In the genomic region with DNA sequence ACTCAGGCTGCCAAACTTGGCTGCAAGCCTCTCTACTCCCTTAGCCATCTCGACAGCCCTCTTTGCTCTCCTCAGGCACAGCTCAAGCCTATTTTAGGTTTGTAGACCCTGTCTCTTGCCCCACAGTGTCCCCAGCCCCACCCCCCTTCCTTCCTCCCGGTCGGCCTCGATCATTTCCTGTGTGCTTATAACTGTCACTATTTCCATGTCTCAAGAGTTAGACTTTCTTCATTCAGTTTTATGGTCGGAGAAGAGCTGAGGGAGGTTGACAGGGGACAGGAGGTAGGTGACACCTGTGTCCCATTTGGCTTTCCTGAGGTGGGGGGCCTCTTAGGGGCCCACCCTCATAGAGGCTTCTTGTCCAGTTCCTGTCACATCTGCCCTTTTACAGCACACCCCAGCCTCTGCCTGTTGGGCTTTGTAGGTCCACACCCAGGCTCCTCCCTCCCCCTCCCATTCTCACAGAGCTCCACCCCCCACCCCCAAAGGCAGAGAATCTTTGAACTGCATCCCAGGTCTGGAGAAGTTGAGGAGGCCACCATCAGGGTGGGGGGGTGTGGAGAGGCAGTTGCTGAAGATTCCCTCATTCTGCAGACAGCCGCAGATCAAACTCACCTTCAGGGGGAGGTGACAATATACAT, we compare ENCODE assay signal across 8 mouse cellular contexts. TPM values are rescaled to one million over a fixed set of nuclear protein-coding genes. Genes with fewer than 3 reads are reported as not detected.
DNase-seq lines count a peak whose midpoint lies in the region; ATAC-seq and TF ChIP-seq lines count a peak whose summit lies in the region.

No protein-coding gene starts in this region.

- H3K27me3 ChIP-seq in intestine, embryonic 15.5 days (replicated peaks) = no peaks in the 10 kb centered on the region
- H3K27me3 ChIP-seq in midbrain, embryonic 14.5 days (ENCODE audit: control insufficient read depth, insufficient read depth, low read length) = no peaks in the 10 kb centered on the region

- no peak overlapping the region for H3K9ac ChIP-seq in intestine, embryonic 15.5 days
- no peak overlapping the region for H3K9ac ChIP-seq in midbrain, embryonic 14.5 days (replicated peaks; ENCODE audit: low read length)

- no peaks in the 10 kb centered on the region for H3K9me3 ChIP-seq in intestine, embryonic 15.5 days
- H3K9me3 ChIP-seq in midbrain, embryonic 14.5 days (ENCODE audit: control insufficient read depth, low read length) = no peaks in the 10 kb centered on the region

- H3K4me3 ChIP-seq in bone marrow macrophage, adult 2 months (ENCODE audit: insufficient read depth, low read length) = peak overlapping the region; percentile 79
- peak overlapping the region; percentile 66; the same call in 1 of the 2 replicates for H3K4me3 ChIP-seq in intestine, embryonic 15.5 days (replicated peaks)
- H3K4me3 ChIP-seq in midbrain, embryonic 14.5 days (replicated peaks; ENCODE audit: low read depth, low read length) = no peak overlapping the region

- TF ChIP-seq POLR2A in bone marrow macrophage, adult 2 months (IDR thresholded peaks at IDR 0.05; ENCODE audit: borderline replicate concordance, low read depth, low read length) = no peak

- DNase-seq in heart, adult 18-20 months = peak; percentile 49 to 53
- DNase-seq in heart, adult 8-10 months (ENCODE audit: low spot score) = no peak
- DNase-seq in midbrain, embryonic 14.5 days = no peak
- DNase-seq in left cerebral cortex, postnatal 14 days (ENCODE audit: low spot score in 2 of 2) = no peak
- DNase-seq in right cerebral cortex, postnatal 4 days = no peak
- DNase-seq in gastrocnemius, adult 18-20 months (ENCODE audit: low spot score) = no peak

- H3K27ac ChIP-seq in bone marrow macrophage, adult 2 months (ENCODE audit: insufficient read depth, low read depth, low read length) = peak overlapping the region; percentile 90
- 0 out of 2 replicates have a peak overlapping the region, but pooled peaks have one; percentile 58 for H3K27ac ChIP-seq in intestine, embryonic 15.5 days
- no peak overlapping the region for H3K27ac ChIP-seq in midbrain, embryonic 14.5 days (replicated peaks; ENCODE audit: low read depth, low read length)

- TF ChIP-seq CTCF in bone marrow macrophage, adult 2 months (IDR thresholded peaks at IDR 0.05; ENCODE audit: low read depth, low read length) = no peak

- peaks cover 24% of the 10 kb centered on the region for H3K36me3 ChIP-seq in intestine, embryonic 15.5 days
- H3K36me3 ChIP-seq in midbrain, embryonic 14.5 days (ENCODE audit: control insufficient read depth, insufficient read depth, low read length) = peaks cover 25% of the 10 kb centered on the region

- peak overlapping the region; percentile 98 for H3K4me2 ChIP-seq in intestine, embryonic 15.5 days (replicated peaks)
- peak overlapping the region; percentile 95 for H3K4me2 ChIP-seq in midbrain, embryonic 14.5 days (ENCODE audit: low read length)

- intact Hi-C loops in left cerebral cortex, postnatal 14 days (cut with DNase I) = loop anchor here (5.0 kb wide), 1 partner anchor 92 kb away; no protein-coding TSS in a partner anchor

- 40% methylated on average over 6 of the region's 6 CpGs for WGBS in intestine, embryonic 15.5 days
- 92% methylated on average over 6 of the region's 6 CpGs for WGBS in midbrain, embryonic 14.5 days

- no peak for ATAC-seq in intestine, embryonic 15.5 days
- ATAC-seq in midbrain, embryonic 14.5 days (ENCODE audit: low FRiP score, low TSS enrichment) = no peak

- H3K4me1 ChIP-seq in bone marrow macrophage, adult 2 months (ENCODE audit: control insufficient read depth, insufficient read depth, low read length) = peaks cover 9% of the 10 kb centered on the region
- peaks cover 32% of the 10 kb centered on the region for H3K4me1 ChIP-seq in intestine, embryonic 15.5 days (replicated peaks)
- H3K4me1 ChIP-seq in midbrain, embryonic 14.5 days (ENCODE audit: control insufficient read depth, insufficient read depth, low read length) = peaks cover 16% of the 10 kb centered on the region

RNA-seq across cellular contexts. Expression of gene Tsc22d4, which starts 3.8 kb away (rescaled TPM):
- 100 to 1,000 TPM; 240 to 253 TPM for total RNA-seq in heart, adult 18-20 months (2021)
- total RNA-seq in heart, adult 8-10 months (2022) = 100 to 1,000 TPM; 237 to 281 (median 242) TPM
- 179 and 198 TPM in 2 replicates for polyA plus RNA-seq in bone marrow macrophage, adult 2 months (2012; ENCODE audit: insufficient read depth, insufficient read length, missing spikeins)
- 117 and 118 TPM in 2 replicates for polyA plus RNA-seq in intestine, embryonic 15.5 days (2015; fragmentation: Nextera tagmentation; extraction: Ambion mirVana)
- 42.1 and 47.0 TPM in 2 replicates for polyA plus RNA-seq in midbrain, embryonic 14.5 days (2014; fragmentation: Nextera tagmentation; extraction: Ambion mirVana)
- total RNA-seq in left cerebral cortex, postnatal 14 days (2021) = 100 to 1,000 TPM; 169 to 181 TPM
- total RNA-seq in gastrocnemius, adult 18-20 months (2021) = 10 to 100 TPM; 53.0 to 68.0 TPM

RNA-seq across cellular contexts. Expression of gene Nyap1, which starts 7.9 kb away (rescaled TPM):
- total RNA-seq in heart, adult 18-20 months (2021) = 1 to 10 TPM in 1 of 2 experiments, under 1 TPM in 1; 0.79 to 1.1 TPM
- under 1 TPM; 0.35 to 0.89 (median 0.81) TPM for total RNA-seq in heart, adult 8-10 months (2022)
- 1.5 and 1.9 TPM in 2 replicates for polyA plus RNA-seq in bone marrow macrophage, adult 2 months (2012; ENCODE audit: insufficient read depth, insufficient read length, missing spikeins)
- polyA plus RNA-seq in intestine, embryonic 15.5 days (2015; fragmentation: Nextera tagmentation; extraction: Ambion mirVana) = 2.3 and 2.8 TPM in 2 replicates
- 16.2 and 28.8 TPM in 2 replicates for polyA plus RNA-seq in midbrain, embryonic 14.5 days (2014; fragmentation: Nextera tagmentation; extraction: Ambion mirVana)
- 10 to 100 TPM; 78.5 to 83.4 TPM for total RNA-seq in left cerebral cortex, postnatal 14 days (2021)
- under 1 TPM; 0.21 to 0.28 TPM for total RNA-seq in gastrocnemius, adult 18-20 months (2021)

RNA-seq across cellular contexts. Expression of gene Ppp1r35, which starts 29.3 kb away (rescaled TPM):
- total RNA-seq in heart, adult 18-20 months (2021) = 10 to 100 TPM in 1 of 2 experiments, 1 to 10 TPM in 1; 9.9 to 12.0 TPM
- 10 to 100 TPM in 1 of 4 experiments, 1 to 10 TPM in 3; 7.9 to 12.7 (median 8.6) TPM for total RNA-seq in heart, adult 8-10 months (2022)
- polyA plus RNA-seq in bone marrow macrophage, adult 2 months (2012; ENCODE audit: insufficient read depth, insufficient read length, missing spikeins) = 28.3 and 36.2 TPM in 2 replicates
- polyA plus RNA-seq in intestine, embryonic 15.5 days (2015; fragmentation: Nextera tagmentation; extraction: Ambion mirVana) = 22.3 and 22.7 TPM in 2 replicates
- polyA plus RNA-seq in midbrain, embryonic 14.5 days (2014; fragmentation: Nextera tagmentation; extraction: Ambion mirVana) = 53.4 and 58.6 TPM in 2 replicates
- total RNA-seq in left cerebral cortex, postnatal 14 days (2021) = 10 to 100 TPM; 26.0 to 29.2 TPM
- total RNA-seq in gastrocnemius, adult 18-20 months (2021) = 1 to 10 TPM; 6.2 to 7.7 TPM

RNA-seq across cellular contexts. Expression of gene Mepce, which starts 38.1 kb away (rescaled TPM):
- total RNA-seq in heart, adult 18-20 months (2021) = 10 to 100 TPM; 24.2 to 28.7 TPM
- 10 to 100 TPM; 28.9 to 34.2 (median 31.4) TPM for total RNA-seq in heart, adult 8-10 months (2022)
- polyA plus RNA-seq in bone marrow macrophage, adult 2 months (2012; ENCODE audit: insufficient read depth, insufficient read length, missing spikeins) = 31.3 and 35.4 TPM in 2 replicates
- 8.9 and 9.2 TPM in 2 replicates for polyA plus RNA-seq in intestine, embryonic 15.5 days (2015; fragmentation: Nextera tagmentation; extraction: Ambion mirVana)
- 11.3 and 14.4 TPM in 2 replicates for polyA plus RNA-seq in midbrain, embryonic 14.5 days (2014; fragmentation: Nextera tagmentation; extraction: Ambion mirVana)
- total RNA-seq in left cerebral cortex, postnatal 14 days (2021) = 10 to 100 TPM; 29.2 to 30.2 TPM
- total RNA-seq in gastrocnemius, adult 18-20 months (2021) = 10 to 100 TPM; 24.1 to 26.1 TPM

RNA-seq across cellular contexts. Expression of gene Zcwpw1, which starts 38.3 kb away (rescaled TPM):
- under 1 TPM; 0.22 to 0.72 TPM for total RNA-seq in heart, adult 18-20 months (2021)
- total RNA-seq in heart, adult 8-10 months (2022) = under 1 TPM; 0.31 to 0.57 (median 0.54) TPM
- 6.1 TPM in 2 replicates for polyA plus RNA-seq in bone marrow macrophage, adult 2 months (2012; ENCODE audit: insufficient read depth, insufficient read length, missing spikeins)
- 13.6 and 15.6 TPM in 2 replicates for polyA plus RNA-seq in intestine, embryonic 15.5 days (2015; fragmentation: Nextera tagmentation; extraction: Ambion mirVana)
- polyA plus RNA-seq in midbrain, embryonic 14.5 days (2014; fragmentation: Nextera tagmentation; extraction: Ambion mirVana) = 5.6 and 8.2 TPM in 2 replicates
- 1 to 10 TPM; 4.4 to 7.4 TPM for total RNA-seq in left cerebral cortex, postnatal 14 days (2021)
- under 1 TPM; 0.14 to 0.26 TPM for total RNA-seq in gastrocnemius, adult 18-20 months (2021)

Comparison
In these comparisons a context has a peak if more than half of its experiments do, and no peak if none do; other contexts are left out.
1. DNase-seq: peak in heart, adult 18-20 months (2 of 2); none in heart, adult 8-10 months (single experiment), midbrain, embryonic 14.5 days (single experiment), left cerebral cortex, postnatal 14 days (0 of 2), right cerebral cortex, postnatal 4 days (single experiment) and gastrocnemius, adult 18-20 months (single experiment).
2. RNA of gene Nyap1, which starts 7.9 kb away (total RNA-seq): 78.5 to 83.4 TPM in left cerebral cortex, postnatal 14 days; 0.79 to 1.1 TPM in heart, adult 18-20 months, 0.35 to 0.89 TPM in heart, adult 8-10 months and 0.21 to 0.28 TPM in gastrocnemius, adult 18-20 months; every median in the first group is over 10 times any median in the second.